Mouse (Mus musculus) thymus, adult 2 months (tissue): ENCODE results near the gene Zfp111. TPM values are rescaled to one million over a fixed set of nuclear protein-coding genes. Genes with fewer than 3 reads are reported as not detected.

Source experiments
- DNase-seq: peaks from one replicate; pipeline ENCODE4 v3.0.0; 2021
- H3K27ac ChIP-seq: fragments of 200-500 bp; 2 replicates; pipeline ENCODE4 v1.5.1; 2012; ENCODE audit warnings: low read length, control low read depth; ENCODE audit not compliant: control insufficient read depth, insufficient read depth
- H3K27me3 ChIP-seq: fragments of 200-500 bp; 2 replicates; pipeline ENCODE4 v1.6.1; 2012; ENCODE audit warnings: mild to moderate bottlenecking, low read length, moderate library complexity, mixed read lengths; ENCODE audit not compliant: control insufficient read depth, insufficient read depth
- H3K36me3 ChIP-seq: fragments of 200-500 bp; 2 replicates; pipeline ENCODE4 v1.6.1; 2012; ENCODE audit warnings: mild to moderate bottlenecking, low read length, moderate library complexity; ENCODE audit not compliant: control insufficient read depth, insufficient read depth
- H3K4me1 ChIP-seq: fragments of 200-500 bp; replicated peaks from 2 replicates; pipeline ENCODE4 v1.6.1; 2012; ENCODE audit warnings: low read length; ENCODE audit not compliant: control insufficient read depth, insufficient read depth
- H3K4me3 ChIP-seq: fragments of 200-500 bp; 2 replicates; pipeline ENCODE4 v1.5.1; 2012; ENCODE audit warnings: mild to moderate bottlenecking, low read length, control low read depth, moderate library complexity; ENCODE audit not compliant: control insufficient read depth, insufficient read depth
- CTCF ChIP-seq: fragments of 200-500 bp; IDR thresholded peaks from 2 replicates; pipeline ENCODE4 v1.5.1; 2012; ENCODE audit warnings: mild to moderate bottlenecking, control low read depth, low read length, moderate library complexity, borderline replicate concordance; ENCODE audit not compliant: control insufficient read depth, poor library complexity, insufficient read depth; ENCODE audit errors: extremely low read depth
- POLR2A ChIP-seq: fragments of 200-500 bp; IDR thresholded peaks from 2 replicates; pipeline ENCODE4 v1.6.1; 2012; ENCODE audit warnings: mild to moderate bottlenecking, low read length, control low read depth, moderate library complexity; ENCODE audit not compliant: control insufficient read depth, poor library complexity, insufficient read depth; ENCODE audit errors: extremely low read depth
- WGBS: fragments of 180-500 bp; shearing (Covaris S2); methylation state at CpG from one replicate; pipeline ENCODE4 v1.1.7; 2018; 5-methylcytosine and 5-hydroxymethylcytosine counted together
- polyA plus RNA-seq: library from polyadenylated mRNA; depleted of rRNA; stranded (reverse); fragments of >200 nt; gene quantifications from 2 replicates; pipeline ENCODE4 v1.2.3, GENCODE M21; 2012; rRNA removed

Zfp111 gene
- polyA plus RNA-seq, 1 experiment: 0.89 TPM

GRCm38 (mm10) chr7:24189571-24189944 lies 21.7 kb downstream of the Zfp111 start:
- no peaks in the 10 kb centered on the region for H3K36me3 ChIP-seq
- 11% methylated on average over 5 of the region's 5 CpGs for WGBS
- TF ChIP-seq CTCF (no peak), POLR2A (no peak)
- H3K4me1 ChIP-seq: no peaks in the 10 kb centered on the region
- DNase-seq: no peak
- no peaks in the 10 kb centered on the region for H3K27me3 ChIP-seq
- H3K4me3 ChIP-seq: no peak overlapping the region
- no peak overlapping the region for H3K27ac ChIP-seq

GRCm38 (mm10) chr7:24188901-24189570 lies 22.2 kb downstream of the Zfp111 start:
- 72% methylated on average over 4 of the region's 4 CpGs for WGBS

GRCm38 (mm10) chr7:24187611-24188010 lies 23.6 kb downstream of the Zfp111 start:
- TF ChIP-seq CTCF (no peak), POLR2A (no peak)
- Histone ChIP-seq H3K27ac (no peak overlapping the region), H3K4me3 (no peak overlapping the region), H3K36me3 (no peaks in the 10 kb centered on the region), H3K4me1 (no peaks in the 10 kb centered on the region), H3K27me3 (no peaks in the 10 kb centered on the region)
- no peak for DNase-seq
- WGBS: 33% methylated on average over 1 of the region's 1 CpGs

More at GRCm38 (mm10) chr7:24188901-24189570, 22.2 kb downstream of the Zfp111 start:
- Histone ChIP-seq H3K27ac (no peak overlapping the region), H3K36me3 (no peaks in the 10 kb centered on the region), H3K4me1 (no peaks in the 10 kb centered on the region), H3K4me3 (no peak overlapping the region), H3K27me3 (no peaks in the 10 kb centered on the region)
- TF ChIP-seq CTCF (no peak), POLR2A (no peak)
- DNase-seq: no peak

- Histone ChIP-seq H3K36me3 (no peaks in the 10 kb centered on the region), H3K4me3 (peak overlapping the region; percentile 64), H3K27me3 (no peaks in the 10 kb centered on the region), H3K4me1 (peaks cover 4% of the 10 kb centered on the region), H3K27ac (no peak overlapping the region)
- DNase-seq: no peak
- TF ChIP-seq CTCF (no peak), POLR2A (no peak)
- 30% methylated on average over 6 of the region's 6 CpGs for WGBS
Observed at GRCm38 (mm10) chr7:24175337-24175711, 35.9 kb downstream of the Zfp111 start.

- Histone ChIP-seq H3K27ac (no peak within 1 kb of the TSS), H3K4me1 (peaks cover 4% of the 10 kb centered on the region), H3K4me3 (peak within 1 kb of the TSS; percentile 64), H3K36me3 (no peaks in the 10 kb centered on the region), H3K27me3 (no peaks in the 10 kb centered on the region)
- DNase-seq: peak; percentile 38
- no peak for TF ChIP-seq POLR2A
- no peak for TF ChIP-seq CTCF
- WGBS: 16% methylated on average over 23 of the region's 23 CpGs
Observed at GRCm38 (mm10) chr7:24174618-24175336, 36.5 kb downstream of the Zfp111 start, which contains the start of gene Zfp114. TSS of gene Zfp114 (plus strand) at chr7:24175060.

GRCm38 (mm10) chr7:24172191-24172590 lies 39.1 kb downstream of the Zfp111 start:
- 79% methylated on average over 4 of the region's 4 CpGs for WGBS
- H3K4me3 ChIP-seq: no peak overlapping the region
- H3K27me3 ChIP-seq: no peaks in the 10 kb centered on the region
- TF ChIP-seq CTCF (no peak), POLR2A (no peak)
- DNase-seq: no peak
- H3K4me1 ChIP-seq: peaks cover 4% of the 10 kb centered on the region
- H3K36me3 ChIP-seq: no peaks in the 10 kb centered on the region
- no peak overlapping the region for H3K27ac ChIP-seq

GRCm38 (mm10) chr7:24153272-24153671 lies 58.0 kb downstream of the Zfp111 start:
- Histone ChIP-seq H3K4me3 (no peak overlapping the region), H3K27ac (no peak overlapping the region), H3K36me3 (no peaks in the 10 kb centered on the region), H3K4me1 (no peaks in the 10 kb centered on the region), H3K27me3 (no peaks in the 10 kb centered on the region)
- TF ChIP-seq POLR2A (no peak), CTCF (no peak)
- 0% methylated on average over 1 of the region's 1 CpGs for WGBS
- peak; percentile 33 for DNase-seq

Other genes with a start within 250 kb of the Zfp111 start
- gene Vmn1r181, start 236.8 kb downstream of the Zfp111 start, polyA plus RNA-seq: not detected in 2 replicates
- not detected in 2 replicates for gene V1rd19, start 209.8 kb downstream of the Zfp111 start, polyA plus RNA-seq
- not detected in 2 replicates for gene Vmn1r183, start 158.2 kb downstream of the Zfp111 start, polyA plus RNA-seq
- 27.0 and 27.9 TPM in 2 replicates for gene Zfp180, start 129.5 kb downstream of the Zfp111 start, polyA plus RNA-seq
- 0.66 and 0.79 TPM in 2 replicates for gene Zfp112, start 99.1 kb downstream of the Zfp111 start, polyA plus RNA-seq
- 7.8 and 12.6 TPM in 2 replicates for gene Zfp235, start 77.3 kb downstream of the Zfp111 start, polyA plus RNA-seq
- 0.34 and 0.40 TPM in 2 replicates for gene Zfp114, start 36.4 kb downstream of the Zfp111 start, polyA plus RNA-seq
- 2.3 and 2.6 TPM in 2 replicates for gene Zfp109, start 26.1 kb upstream of the Zfp111 start, polyA plus RNA-seq
- 0.34 and 0.43 TPM in 2 replicates for gene Zfp108, start 43.4 kb upstream of the Zfp111 start, polyA plus RNA-seq
- 1.2 and 1.7 TPM in 2 replicates for gene Zfp93, start 59.0 kb upstream of the Zfp111 start, polyA plus RNA-seq
- gene Zfp61, start 89.8 kb upstream of the Zfp111 start, polyA plus RNA-seq: 16.1 and 22.6 TPM in 2 replicates
- 6.2 and 6.8 TPM in 2 replicates for gene Zfp94, start 105.2 kb upstream of the Zfp111 start, polyA plus RNA-seq
- gene Tescl, start 122.5 kb upstream of the Zfp111 start, polyA plus RNA-seq: 0.12 TPM in 1 of 2 replicates, not detected in the other
- 0.85 and 1.00 TPM in 2 replicates for gene Lypd5, start 137.8 kb upstream of the Zfp111 start, polyA plus RNA-seq
- gene Kcnn4, start 158.8 kb upstream of the Zfp111 start, polyA plus RNA-seq: 402 and 429 TPM in 2 replicates
- 166 and 168 TPM in 2 replicates for gene Smg9, start 188.2 kb upstream of the Zfp111 start, polyA plus RNA-seq
- gene Irgc1, start 240.9 kb upstream of the Zfp111 start, polyA plus RNA-seq: 0.97 and 3.0 TPM in 2 replicates